Mouse (Mus musculus): ENCODE measurements around the gene Kif1a.

- TF ChIP-seq MAFK (IDR thresholded peaks at IDR 0.05; ENCODE audit: insufficient read depth, low read depth, low read length) (no peak), ZNF384 (IDR thresholded peaks at IDR 0.05; ENCODE audit: low read depth, low read length) (no peak)
Observed at GRCm38 (mm10) chr1:93118816-93119215, 17.1 kb upstream of the Kif1a start.

Measured in ES-E14 (cell line).